Mouse (Mus musculus) testis, postnatal 14 days (tissue): Measurements from ENCODE around the gene Eif4g3.
A peak's percentile ranks its signal among the peaks of the same experiment; 100 is the strongest.

Experiments
- DNase-seq: peaks from one replicate; pipeline ENCODE4 v3.0.0; 2021; ENCODE audit warnings: low spot score

Eif4g3 gene

DNA sequence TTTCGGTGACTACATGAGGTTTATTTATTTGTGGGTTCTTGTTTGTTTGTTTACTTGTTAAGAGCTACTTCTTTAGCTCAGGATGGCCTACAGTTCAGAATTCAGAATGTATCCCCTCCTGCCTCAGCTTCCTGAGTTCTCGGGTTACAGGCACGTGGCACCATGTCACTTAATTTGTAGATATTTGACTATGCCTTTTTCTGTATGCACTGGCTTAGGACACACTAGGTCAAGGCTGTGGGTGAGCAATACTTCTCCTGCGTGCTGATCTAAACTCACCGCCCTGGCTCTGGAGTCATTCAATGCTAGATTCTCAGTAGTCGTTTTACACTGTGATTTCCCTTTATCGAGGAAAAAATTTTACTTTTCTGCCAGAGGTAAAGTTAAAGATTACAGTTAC, 227.9 kb downstream of the Eif4g3 start:
- DNase-seq, result no peak

DNA sequence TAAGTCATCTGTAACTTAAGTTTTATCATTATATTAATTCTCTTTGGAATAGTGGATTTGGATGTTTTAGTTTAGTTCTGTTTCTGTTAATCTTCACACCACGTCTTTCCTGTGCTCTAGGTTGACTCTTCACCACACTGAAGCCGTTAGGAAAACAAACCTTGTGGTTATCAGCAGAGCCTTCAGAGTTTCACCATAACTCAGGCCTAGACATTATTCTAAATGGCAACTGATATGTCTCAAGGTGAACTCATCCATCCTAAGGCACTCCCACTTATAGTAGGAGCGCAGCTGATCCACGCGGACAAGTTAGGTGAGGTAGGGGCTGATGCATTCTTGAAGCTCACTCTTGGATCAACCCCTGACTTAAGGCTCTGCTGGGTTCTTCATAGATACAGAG, 228.6 kb downstream of the Eif4g3 start:
- no peak for DNase-seq

DNA sequence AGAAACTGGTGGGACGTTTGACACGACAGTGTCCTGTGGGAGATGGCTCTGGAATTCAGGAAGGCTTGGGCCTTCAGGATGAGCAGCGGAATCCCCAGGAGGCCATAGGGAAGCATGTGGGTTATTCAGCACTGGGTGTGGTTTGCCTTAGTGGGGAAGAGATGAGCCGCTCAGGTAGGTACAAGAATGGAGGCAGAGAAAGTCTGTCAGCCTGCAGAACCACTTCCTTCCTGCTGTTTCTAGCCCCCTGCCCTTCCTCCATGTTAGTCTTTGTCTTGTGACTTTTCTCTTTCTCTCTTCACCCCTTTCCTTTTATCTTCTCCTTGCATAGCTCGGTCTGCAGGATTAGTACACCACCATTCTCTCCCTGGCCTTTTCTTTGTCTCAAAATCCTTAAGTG, 229.6 kb downstream of the Eif4g3 start:
- DNase-seq, result no peak

DNA sequence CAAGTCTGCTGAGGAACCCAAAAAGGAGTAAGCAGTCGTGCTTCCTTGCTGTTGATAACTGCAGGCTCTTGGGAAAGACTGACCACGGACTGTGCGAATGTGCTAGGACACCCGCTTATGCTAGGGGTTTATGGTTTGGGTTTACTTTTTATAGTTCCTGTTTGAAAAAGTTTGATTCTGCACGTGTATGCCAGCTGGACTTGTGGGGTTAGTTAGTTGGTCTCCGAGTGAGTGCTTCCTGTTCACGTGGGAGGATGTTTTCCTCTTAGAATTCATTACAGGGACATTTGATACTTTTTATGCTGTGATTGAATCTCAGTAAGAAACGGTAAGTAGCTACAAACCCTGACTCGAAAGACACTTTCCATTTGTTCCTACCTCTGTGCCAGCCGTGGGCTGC, 230.8 kb downstream of the Eif4g3 start:
- no peak for DNase-seq

DNA sequence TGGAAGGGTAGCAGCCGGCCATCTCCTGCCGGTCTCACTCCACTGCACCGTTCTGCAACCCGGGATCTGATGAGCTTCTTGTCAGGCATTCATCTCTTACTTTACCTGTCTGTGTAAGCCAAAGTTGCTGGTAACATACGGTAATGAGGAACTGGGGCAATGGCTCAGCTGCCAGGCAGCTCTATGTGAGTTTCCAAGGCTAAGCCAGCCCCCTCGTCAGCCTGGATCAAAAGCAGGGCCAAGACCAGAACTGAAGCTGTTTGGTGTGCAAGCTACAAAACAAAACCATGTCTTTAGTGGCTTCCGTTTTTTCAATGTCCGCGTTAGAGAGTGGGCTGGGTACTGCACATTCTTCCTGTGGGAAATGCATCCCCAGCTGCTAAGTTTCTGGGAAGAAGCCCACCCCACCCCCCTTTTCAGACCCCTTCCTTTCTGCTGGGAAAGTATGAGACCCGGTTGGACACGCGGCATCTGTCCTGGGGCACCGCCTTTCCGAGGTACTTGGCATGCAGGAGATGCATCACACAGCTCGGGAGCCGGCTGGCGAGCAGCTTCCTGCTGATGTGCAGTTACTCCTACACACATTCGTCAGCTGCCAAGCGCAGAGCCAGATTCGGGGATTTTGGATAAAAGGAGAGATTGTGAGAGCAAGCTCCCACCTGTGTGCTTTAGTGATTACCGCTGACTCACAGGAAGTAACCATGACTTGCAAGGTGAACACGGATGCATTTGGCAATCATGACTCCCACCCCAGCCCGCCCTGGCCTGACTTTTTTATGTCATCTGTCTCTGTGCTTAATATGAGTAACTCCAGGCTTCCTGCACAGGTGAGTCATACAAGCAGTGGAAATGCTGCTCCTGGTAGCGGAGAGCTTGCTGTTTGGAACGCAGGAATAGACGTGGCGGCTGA, 254.2 kb downstream of the Eif4g3 start:
- peak; percentile 8 for DNase-seq

DNA sequence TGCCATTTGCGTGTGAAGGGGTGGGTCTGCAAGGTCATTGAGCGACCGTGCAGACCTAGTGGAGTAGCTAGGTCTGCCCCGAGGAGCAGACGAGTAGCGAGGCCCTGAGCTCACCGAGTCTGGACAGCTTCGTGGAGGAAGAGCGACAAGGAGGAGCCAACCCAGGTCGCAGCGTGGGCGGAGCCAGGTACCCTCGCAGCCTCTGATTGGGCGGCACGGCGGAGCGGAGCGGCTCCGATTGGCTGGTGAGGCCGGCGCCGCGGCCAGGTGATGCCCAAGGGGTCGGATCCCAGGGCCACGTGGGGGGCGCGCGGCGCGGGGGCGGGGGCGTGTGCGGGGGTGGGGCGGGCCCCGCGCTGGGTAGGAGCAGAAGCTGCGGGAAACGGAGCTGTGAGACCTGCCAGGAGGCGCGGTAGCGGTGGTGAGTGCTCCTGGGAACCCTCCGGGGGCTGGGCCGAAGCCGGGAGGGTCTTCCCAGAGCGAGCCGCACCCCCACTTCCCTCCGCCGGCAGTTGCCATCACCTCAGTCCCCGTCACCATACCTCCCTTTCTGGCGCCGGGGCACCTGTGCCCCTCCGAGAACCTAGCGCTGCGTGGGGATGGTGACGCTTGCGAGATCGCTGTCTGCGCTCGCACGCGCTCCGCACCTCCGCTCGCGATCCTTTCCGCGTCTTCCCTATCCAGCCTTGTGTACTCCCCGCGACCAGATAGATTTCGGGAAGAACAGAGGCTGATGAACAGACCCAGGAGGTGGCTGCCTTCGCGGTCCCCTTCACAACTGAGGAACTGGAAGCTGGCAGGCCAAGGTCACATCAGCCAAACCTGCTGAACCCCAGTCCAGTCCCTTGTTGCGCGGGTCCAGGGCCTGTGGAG, 257.5 kb downstream of the Eif4g3 start, which contains the start of the genes Sh2d5 and Kif17:
TSS of gene Sh2d5 (plus strand) at position 316 of the 873 bp plus-strand sequence.
TSS of gene Kif17 (plus strand) at position 348 of the 873 bp plus-strand sequence.
- peak; percentile 87 for DNase-seq

DNA sequence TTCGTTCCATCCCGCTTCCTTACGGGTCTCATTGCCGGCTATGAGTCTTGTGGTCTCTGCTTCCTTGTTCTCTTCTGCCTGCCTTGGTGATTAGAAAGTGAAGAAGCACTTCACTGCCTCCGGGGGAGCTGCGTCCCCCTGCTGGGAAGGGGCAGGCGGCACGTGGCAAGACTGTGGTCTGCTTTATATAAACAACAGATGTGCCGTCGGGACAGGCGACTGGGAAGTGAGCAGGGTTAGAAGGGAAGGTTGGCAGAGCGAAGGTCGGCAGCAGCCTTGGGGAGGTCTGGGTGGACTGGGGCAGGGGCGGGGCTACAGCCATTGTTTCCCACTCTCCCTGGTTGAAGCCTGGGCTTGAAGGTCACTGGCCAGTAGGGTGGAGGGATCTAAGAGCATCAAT, 259.0 kb downstream of the Eif4g3 start:
- DNase-seq, result peak; percentile 6

DNA sequence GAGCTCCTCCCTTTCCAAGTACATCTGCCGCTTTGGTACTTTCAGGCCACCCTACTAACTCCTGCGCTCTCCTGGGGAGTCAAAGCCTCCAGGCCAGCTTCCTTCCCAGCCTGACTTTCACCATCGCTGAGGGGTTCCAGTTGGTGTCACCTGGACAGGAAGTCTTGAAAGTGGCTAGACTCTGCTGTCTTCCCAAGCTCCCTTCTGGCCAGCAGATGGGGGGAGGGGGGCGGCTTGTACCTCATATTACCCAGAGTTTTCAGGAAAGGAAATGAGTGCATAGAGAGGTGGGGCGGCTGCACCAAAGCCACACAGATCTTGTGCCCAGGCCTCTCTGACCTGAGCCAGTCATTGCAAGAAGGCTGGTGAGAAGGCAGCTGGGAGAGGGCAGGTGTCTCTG, 259.4 kb downstream of the Eif4g3 start:
- no peak for DNase-seq

DNA sequence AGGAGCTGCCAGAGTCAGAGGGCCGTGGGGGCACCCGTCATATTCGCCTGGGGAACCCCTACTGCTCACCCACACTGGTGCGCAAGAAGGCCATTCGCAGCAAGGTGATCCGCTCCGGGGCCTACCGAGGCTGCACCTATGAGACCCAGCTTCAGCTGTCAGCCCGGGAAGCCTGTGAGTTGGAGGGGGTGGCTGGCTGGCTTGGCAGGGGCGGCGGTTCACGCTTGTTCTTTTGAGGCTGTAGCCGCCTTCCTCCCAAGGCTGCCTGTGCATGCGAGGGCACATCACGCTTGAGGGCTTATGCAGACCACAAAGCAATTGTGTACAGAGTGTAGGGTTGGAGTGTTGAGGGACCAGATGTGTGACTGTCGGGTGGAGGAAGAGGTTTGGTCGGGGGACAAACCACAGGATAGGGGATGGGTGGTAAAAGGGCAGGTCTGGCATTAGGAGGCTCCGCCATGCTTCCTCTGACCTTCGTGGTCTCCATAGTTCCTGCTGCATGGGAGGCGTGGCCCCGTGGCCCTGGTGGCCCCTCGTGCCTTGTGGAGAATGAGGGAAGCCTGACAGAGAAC, 264.4 kb downstream of the Eif4g3 start:
- no peak for DNase-seq
